In genomic region chrX:69460896-69461295, GRCm38 (mm10) we compare ENCODE assay signal across 17 mouse cellular contexts.
"Had no signal": no experiment of that assay in that cellular context is flagged by ENCODE, and none has a peak within 500 bp of the region (broad histone marks: within the 10 kb centered on the region; RNA-seq: fewer than 3 reads in every experiment).

No protein-coding gene starts in this region.

- H3K9ac ChIP-seq: lung, embryonic 15.5 days; midbrain, embryonic 13.5 days; midbrain, embryonic 15.5 days; neural tube, embryonic 12.5 days; stomach, embryonic 15.5 days had no signal

- H3K4me2 ChIP-seq: lung, embryonic 15.5 days; midbrain, embryonic 11.5 days; midbrain, embryonic 13.5 days; midbrain, embryonic 15.5 days; neural tube, embryonic 12.5 days; stomach, embryonic 15.5 days had no signal

- H3K9me3 ChIP-seq: lung, embryonic 15.5 days; megakaryocyte, embryonic 14.5 days; midbrain, embryonic 13.5 days; midbrain, embryonic 15.5 days; neural tube, embryonic 12.5 days; stomach, embryonic 15.5 days had no signal

- H3K27me3 ChIP-seq: lung, embryonic 15.5 days; midbrain, embryonic 13.5 days; midbrain, embryonic 15.5 days; neural tube, embryonic 12.5 days; stomach, embryonic 15.5 days had no signal

- H3K27ac ChIP-seq: lung, embryonic 15.5 days; macrophage; midbrain, embryonic 13.5 days; midbrain, embryonic 15.5 days; neural tube, embryonic 12.5 days; stomach, embryonic 15.5 days; stomach, postnatal 0 days had no signal

- H3K4me1 ChIP-seq: lung, embryonic 15.5 days; megakaryocyte, embryonic 14.5 days; midbrain, embryonic 13.5 days; midbrain, embryonic 15.5 days; neural tube, embryonic 12.5 days; stomach, embryonic 15.5 days had no signal

- H3K36me3 ChIP-seq: lung, embryonic 15.5 days; midbrain, embryonic 13.5 days; midbrain, embryonic 15.5 days; neural tube, embryonic 12.5 days; stomach, embryonic 15.5 days had no signal

- DNase-seq: lung, adult 2 months; lung, postnatal 14 days; lung, postnatal 36 days; right cerebral cortex, postnatal 14 days; thymus, adult 2 months; thymus, postnatal 25 days; thymus, postnatal 4 days had no signal

- H3K4me3 ChIP-seq: lung, embryonic 15.5 days; megakaryocyte, embryonic 14.5 days; midbrain, embryonic 13.5 days; midbrain, embryonic 15.5 days; neural tube, embryonic 12.5 days; stomach, embryonic 15.5 days had no signal

- ATAC-seq: lung, postnatal 0 days; midbrain, embryonic 13.5 days; midbrain, embryonic 15.5 days had no signal
